Mouse (Mus musculus) heart, embryonic 11.5 days (tissue): ENCODE results near the gene Rnf141. TPM values are rescaled to one million over a fixed set of nuclear protein-coding genes. Genes with fewer than 3 reads are reported as not detected.

Experiments used
- ATAC-seq: fragments of 200-750 bp; cut with Nextera tagmentation; replicated peaks from 2 replicates; pipeline ENCODE4 v1.8.0; 2017; ENCODE audit warnings: moderate library complexity; ENCODE audit not compliant: insufficient number of reproducible peaks, low FRiP score, low TSS enrichment
- H3K27ac ChIP-seq: fragments of 300-500 bp; sonication (generic); 2 replicates; pipeline ENCODE4 v1.5.1; 2014; ENCODE audit warnings: mild to moderate bottlenecking, low read depth, low read length
- H3K27me3 ChIP-seq: fragments of 300-500 bp; sonication (generic); 2 replicates; pipeline ENCODE4 v1.6.1; 2014; ENCODE audit warnings: mild to moderate bottlenecking, low read length, mixed read lengths; ENCODE audit not compliant: control insufficient read depth, insufficient read depth
- H3K36me3 ChIP-seq: fragments of 300-500 bp; sonication (generic); 2 replicates; pipeline ENCODE4 v1.6.1; 2014; ENCODE audit warnings: mild to moderate bottlenecking, low read length, moderate library complexity, mixed read lengths; ENCODE audit not compliant: control insufficient read depth, insufficient read depth
- H3K4me1 ChIP-seq: fragments of 300-500 bp; sonication (generic); 2 replicates; pipeline ENCODE4 v1.6.1; 2014; ENCODE audit warnings: low read length; ENCODE audit not compliant: control insufficient read depth, insufficient read depth
- H3K4me2 ChIP-seq: fragments of 300-500 bp; sonication (generic); 2 replicates; pipeline ENCODE4 v1.6.1; 2014; ENCODE audit warnings: mild to moderate bottlenecking, moderate library complexity
- H3K4me3 ChIP-seq: fragments of 300-500 bp; sonication (generic); 2 replicates; pipeline ENCODE4 v1.5.1; 2014; ENCODE audit warnings: low read depth, low read length
- H3K9ac ChIP-seq: fragments of 300-500 bp; sonication (generic); 2 replicates; pipeline ENCODE4 v1.6.1; 2014; ENCODE audit warnings: mild to moderate bottlenecking, low read depth, low read length, moderate library complexity
- H3K9me3 ChIP-seq: fragments of 300-500 bp; sonication (generic); replicated peaks from 2 replicates; pipeline ENCODE4 v1.6.1; 2016; ENCODE audit warnings: low read length; ENCODE audit not compliant: control insufficient read depth
- WGBS: fragments of 180-500 bp; shearing (Covaris S2); extraction: QIAGEN DNeasy Blood & Tissue Kit; methylation state at CpG from one replicate; pipeline ENCODE4 v1.1.7; 2014; ENCODE audit not compliant: insufficient replicate concordance; 5-methylcytosine and 5-hydroxymethylcytosine counted together
- polyA plus RNA-seq: library from polyadenylated mRNA; unstranded; fragments of >200 nt; fragmentation: Nextera tagmentation; extraction: Ambion mirVana; gene quantifications from 2 replicates; pipeline ENCODE4 v1.2.1, GENCODE M21; 2014

Gene Rnf141
- polyA plus RNA-seq, 1 experiment from 2014 or later = 34.1 TPM

DNA sequence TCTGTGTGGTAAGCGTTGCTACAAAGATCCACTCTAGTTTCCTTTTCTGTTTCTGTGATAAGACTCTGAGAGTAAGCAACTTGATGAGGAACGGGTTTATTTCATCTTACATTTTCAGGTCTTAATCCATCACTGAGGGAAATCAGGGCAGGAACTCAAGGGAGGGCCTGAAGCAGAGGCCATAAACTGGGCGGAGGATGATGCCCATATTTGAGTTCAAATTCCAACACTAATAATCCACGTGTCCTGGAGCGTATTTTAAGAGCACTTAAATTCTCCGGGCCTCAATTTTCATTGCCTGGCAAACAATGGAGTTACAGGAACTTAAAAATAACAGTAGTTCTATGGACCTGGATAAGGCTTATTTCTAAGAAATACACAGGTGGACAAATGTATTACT lies 21.3 kb upstream of the Rnf141 start:
- no peak for ATAC-seq
- H3K9me3 ChIP-seq = no peaks in the 10 kb centered on the region
- 77% methylated on average over 6 of the region's 6 CpGs for WGBS
- H3K4me2 ChIP-seq = no peak overlapping the region
- H3K9ac ChIP-seq = no peak overlapping the region
- H3K27me3 ChIP-seq = no peaks in the 10 kb centered on the region
- H3K36me3 ChIP-seq = no peaks in the 10 kb centered on the region
- H3K4me3 ChIP-seq = no peak overlapping the region
- H3K4me1 ChIP-seq = peaks cover 5% of the 10 kb centered on the region
- H3K27ac ChIP-seq = no peak overlapping the region

DNA sequence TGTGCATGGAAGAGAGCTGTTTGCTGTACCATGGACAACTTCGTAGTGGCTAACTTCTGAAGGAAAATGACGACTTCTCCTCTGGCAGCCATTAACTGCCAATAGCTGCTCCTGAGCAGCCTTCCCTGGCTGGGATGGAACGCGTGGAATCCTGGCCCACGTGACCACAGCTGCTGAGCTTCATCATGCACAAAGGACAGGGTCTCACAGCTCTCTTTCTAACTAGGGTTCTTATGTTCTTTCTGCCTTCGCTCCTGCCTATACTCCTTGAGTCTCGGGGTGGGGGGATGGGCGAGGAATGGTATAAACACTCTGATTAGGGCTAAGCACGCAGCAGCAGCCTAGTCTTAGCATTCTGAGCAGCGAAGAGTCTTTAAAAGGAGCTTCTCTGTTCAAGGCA lies 20.8 kb upstream of the Rnf141 start:
- H3K4me2 ChIP-seq = peak overlapping the region; percentile 24
- 26% methylated on average over 10 of the region's 10 CpGs for WGBS
- no peaks in the 10 kb centered on the region for H3K27me3 ChIP-seq
- 0 out of 2 replicates have a peak overlapping the region, but pooled peaks have one; percentile 22 for H3K27ac ChIP-seq
- no peak for ATAC-seq
- no peaks in the 10 kb centered on the region for H3K36me3 ChIP-seq
- H3K4me3 ChIP-seq = no peak overlapping the region
- H3K9me3 ChIP-seq = no peaks in the 10 kb centered on the region
- H3K9ac ChIP-seq = peak overlapping the region; percentile 43; the same call in 1 of the 2 replicates
- H3K4me1 ChIP-seq = peaks cover 6% of the 10 kb centered on the region

DNA sequence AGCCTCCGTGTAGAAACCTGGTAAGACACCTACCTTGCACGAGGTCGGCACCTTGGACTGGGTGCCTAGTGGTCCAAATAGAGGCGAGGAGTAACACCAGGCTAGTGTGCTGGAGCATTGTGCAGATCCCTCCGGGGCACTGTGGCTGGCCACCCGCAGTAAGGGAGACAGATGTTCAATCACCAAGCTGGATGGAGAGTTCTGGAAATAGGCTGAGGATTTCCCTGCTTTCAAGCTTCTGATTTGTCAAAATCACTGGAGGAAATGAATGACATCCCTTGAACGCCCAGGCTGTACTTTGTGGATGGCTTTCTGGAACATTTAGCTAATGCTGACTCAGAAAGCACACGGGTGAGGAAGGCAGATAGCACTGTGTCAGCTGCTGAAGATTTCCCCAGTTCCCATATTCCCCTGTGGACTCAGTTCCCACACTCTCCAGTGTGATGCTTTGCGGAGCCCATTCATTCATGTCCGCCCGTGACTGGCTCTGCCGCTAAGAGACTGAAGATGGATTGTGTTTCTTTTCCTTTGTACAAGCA lies 18.6 kb upstream of the Rnf141 start, which contains the start of gene Lyve1:
Gene Lyve1, minus strand, starts transcription at position 489 of the 539 bp plus-strand sequence.
- Histone ChIP-seq H3K36me3 (no peaks in the 10 kb centered on the region), H3K9me3 (no peaks in the 10 kb centered on the region), H3K4me2 (no peak within 1 kb of the TSS), H3K4me3 (no peak within 1 kb of the TSS), H3K4me1 (peaks cover 9% of the 10 kb centered on the region), H3K27me3 (no peaks in the 10 kb centered on the region), H3K9ac (no peak within 1 kb of the TSS), H3K27ac (no peak within 1 kb of the TSS)
- 66% methylated on average over 12 of the region's 12 CpGs for WGBS
- no peak for ATAC-seq

DNA sequence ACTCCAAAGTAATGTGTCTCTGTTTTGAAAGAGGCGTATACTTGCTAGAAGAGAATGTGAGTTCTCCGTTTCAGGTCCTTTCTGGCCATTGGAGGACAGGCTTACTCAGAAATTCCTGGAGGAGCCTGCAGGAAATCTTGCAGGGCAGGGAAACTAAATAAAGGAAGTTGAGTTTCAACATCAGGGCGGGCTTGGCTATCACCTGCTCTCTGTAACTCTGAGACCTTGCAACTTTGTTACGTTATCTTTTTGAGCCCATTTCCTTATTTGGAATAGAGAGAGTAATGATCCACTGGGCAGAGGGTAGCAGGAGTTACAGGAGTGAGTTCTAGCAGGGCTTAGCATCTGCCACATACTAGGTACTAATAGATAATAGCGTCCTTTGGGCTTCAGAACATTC lies 15.9 kb upstream of the Rnf141 start:
- ATAC-seq = no peak; the same call in 1 of the 2 replicates
- Histone ChIP-seq H3K4me1 (peaks cover 8% of the 10 kb centered on the region), H3K4me3 (no peak overlapping the region), H3K4me2 (no peak overlapping the region), H3K36me3 (no peaks in the 10 kb centered on the region), H3K27ac (no peak overlapping the region), H3K27me3 (no peaks in the 10 kb centered on the region), H3K9ac (no peak overlapping the region), H3K9me3 (no peaks in the 10 kb centered on the region)
- WGBS = 25% methylated on average over 5 of the region's 5 CpGs

DNA sequence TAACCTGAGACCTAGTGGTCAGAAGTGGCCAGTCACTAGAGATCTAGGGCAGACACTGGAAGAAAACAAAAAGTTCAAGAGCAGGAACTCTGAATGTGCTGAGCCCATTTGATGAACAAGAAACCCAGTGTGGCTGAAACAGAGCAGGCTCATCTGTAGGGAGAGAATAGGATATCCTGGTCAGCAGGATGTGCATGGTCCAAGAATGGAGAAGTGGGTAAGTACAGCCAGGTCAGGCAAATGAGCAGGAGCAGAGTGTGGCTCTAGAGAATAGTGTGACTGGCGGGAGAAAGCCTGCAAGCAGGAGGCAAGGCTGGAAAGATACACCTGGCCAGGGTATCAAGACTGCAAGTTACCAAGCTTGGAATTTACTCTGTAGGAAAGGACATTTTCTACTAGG lies 11.3 kb upstream of the Rnf141 start:
- no peaks in the 10 kb centered on the region for H3K27me3 ChIP-seq
- H3K4me1 ChIP-seq = peaks cover 14% of the 10 kb centered on the region
- H3K4me3 ChIP-seq = no peak overlapping the region
- H3K27ac ChIP-seq = no peak overlapping the region
- no peak overlapping the region for H3K4me2 ChIP-seq
- no peaks in the 10 kb centered on the region for H3K9me3 ChIP-seq
- no peak overlapping the region for H3K9ac ChIP-seq
- H3K36me3 ChIP-seq = no peaks in the 10 kb centered on the region
- ATAC-seq = no peak
- WGBS = 73% methylated on average over 1 of the region's 1 CpGs

DNA sequence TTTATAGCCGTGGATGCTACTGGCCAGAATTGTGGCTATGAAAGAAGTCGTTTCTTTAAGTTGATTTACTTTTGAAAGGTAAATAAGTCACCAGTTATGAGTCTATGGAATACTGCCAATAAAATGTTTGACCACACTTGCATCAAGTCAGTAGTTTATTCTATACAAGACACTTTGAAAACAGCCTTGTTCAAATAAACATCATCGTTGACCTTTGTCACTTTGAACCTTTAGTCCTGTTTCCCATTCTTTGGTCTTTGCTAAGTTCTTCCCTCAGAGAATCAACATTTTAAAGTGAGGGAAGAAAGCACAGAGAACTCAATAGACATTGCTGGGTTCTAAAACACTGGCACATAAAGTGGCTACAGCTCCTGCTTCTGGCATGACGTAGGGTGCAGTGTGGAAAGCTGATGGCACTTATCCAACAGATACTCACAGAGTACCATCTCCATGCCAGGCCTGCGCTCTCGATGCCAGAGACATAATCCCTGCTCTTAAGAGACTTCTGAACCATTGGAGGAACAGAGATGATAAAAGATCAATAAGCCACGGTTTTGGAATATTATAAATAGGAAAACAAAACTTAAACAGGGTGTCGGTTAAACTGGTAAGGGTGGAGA lies 10.8 kb upstream of the Rnf141 start:
- WGBS = 75% methylated on average over 8 of the region's 8 CpGs
- Histone ChIP-seq H3K27me3 (no peaks in the 10 kb centered on the region), H3K9me3 (no peaks in the 10 kb centered on the region), H3K4me2 (no peak overlapping the region), H3K36me3 (no peaks in the 10 kb centered on the region), H3K27ac (no peak overlapping the region), H3K4me1 (peaks cover 13% of the 10 kb centered on the region), H3K4me3 (no peak overlapping the region), H3K9ac (no peak overlapping the region)
- no peak for ATAC-seq

DNA sequence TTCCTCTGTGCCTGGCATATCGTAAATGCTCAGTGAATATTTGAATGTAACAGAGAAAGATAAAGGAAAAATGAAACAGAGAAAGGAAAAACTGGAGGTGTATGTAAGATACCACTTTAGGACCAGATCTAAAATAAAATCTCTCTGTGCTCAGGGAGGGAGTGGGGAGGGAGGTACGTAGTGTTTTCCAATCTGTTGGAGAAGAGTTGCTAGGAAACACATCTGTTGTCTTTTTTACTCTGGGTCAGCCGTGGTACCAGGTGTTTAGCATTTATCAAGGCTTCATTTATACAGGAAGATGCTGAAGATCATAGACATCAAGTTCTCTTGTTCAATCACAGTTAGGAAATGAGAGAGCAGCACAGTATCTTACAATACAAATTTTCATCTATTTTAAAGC lies 10.3 kb upstream of the Rnf141 start:
- H3K27ac ChIP-seq = no peak overlapping the region
- no peak overlapping the region for H3K9ac ChIP-seq
- H3K4me1 ChIP-seq = peaks cover 10% of the 10 kb centered on the region
- no peak for ATAC-seq
- H3K9me3 ChIP-seq = no peaks in the 10 kb centered on the region
- no peaks in the 10 kb centered on the region for H3K27me3 ChIP-seq
- no peaks in the 10 kb centered on the region for H3K36me3 ChIP-seq
- no peak overlapping the region for H3K4me3 ChIP-seq
- H3K4me2 ChIP-seq = no peak overlapping the region
- 69% methylated on average over 3 of the region's 3 CpGs for WGBS

DNA sequence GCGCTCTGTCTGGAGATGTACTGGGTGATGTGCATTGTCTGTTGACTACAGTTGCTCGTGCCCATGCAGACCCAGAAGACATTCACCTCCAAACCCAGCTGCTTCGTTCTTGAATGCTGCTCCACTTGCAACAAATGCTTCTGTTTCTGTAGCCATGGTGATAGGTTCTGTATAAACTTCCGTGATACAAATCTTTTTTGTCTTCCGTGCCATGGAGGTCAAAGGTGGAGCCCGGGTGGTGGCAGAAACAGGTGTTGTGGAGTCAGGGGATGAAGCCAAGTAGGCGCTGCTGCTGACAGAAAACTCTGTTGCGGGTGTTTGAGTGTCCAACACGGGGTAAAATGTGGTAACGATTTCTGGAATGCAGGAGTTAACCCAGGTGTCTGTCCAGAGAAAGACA lies 9.4 kb upstream of the Rnf141 start:
- ATAC-seq = no peak
- Histone ChIP-seq H3K36me3 (no peaks in the 10 kb centered on the region), H3K4me3 (no peak overlapping the region), H3K27me3 (no peaks in the 10 kb centered on the region), H3K9me3 (no peaks in the 10 kb centered on the region), H3K4me2 (no peak overlapping the region), H3K27ac (no peak overlapping the region), H3K9ac (no peak overlapping the region), H3K4me1 (peaks cover 10% of the 10 kb centered on the region)
- 65% methylated on average over 10 of the region's 10 CpGs for WGBS
